Mouse (Mus musculus): ENCODE measurements around the gene Slc17a1. TPM values are rescaled to one million over a fixed set of nuclear protein-coding genes. Genes with fewer than 3 reads are reported as not detected.

The Slc17a1 gene
- total RNA-seq, 2 experiments from 2014 or later = not detected

DNA sequence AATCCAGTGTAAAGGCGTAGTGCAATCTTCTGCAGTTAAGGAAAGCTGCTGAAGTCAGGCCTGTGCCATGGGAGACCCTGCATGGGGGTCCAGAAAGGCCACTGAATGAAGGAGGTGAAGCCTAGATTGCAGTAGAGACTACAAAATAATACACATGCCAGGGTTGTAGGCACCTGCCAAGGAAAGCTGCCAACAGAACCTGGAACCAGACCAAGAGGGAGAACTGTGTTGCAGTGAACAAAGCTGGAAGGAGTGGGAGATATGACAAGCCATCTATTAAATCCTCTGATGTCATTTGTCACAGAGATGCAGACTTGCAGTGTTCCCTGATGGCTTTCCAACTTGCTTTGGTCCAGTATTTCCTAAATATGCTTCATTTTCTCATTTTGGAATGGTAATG is 71.1 kb downstream of the Slc17a1 start:
- ATAC-seq (replicated peaks; ENCODE audit: low FRiP score, low TSS enrichment, poor library complexity, severe bottlenecking) = no peak

DNA sequence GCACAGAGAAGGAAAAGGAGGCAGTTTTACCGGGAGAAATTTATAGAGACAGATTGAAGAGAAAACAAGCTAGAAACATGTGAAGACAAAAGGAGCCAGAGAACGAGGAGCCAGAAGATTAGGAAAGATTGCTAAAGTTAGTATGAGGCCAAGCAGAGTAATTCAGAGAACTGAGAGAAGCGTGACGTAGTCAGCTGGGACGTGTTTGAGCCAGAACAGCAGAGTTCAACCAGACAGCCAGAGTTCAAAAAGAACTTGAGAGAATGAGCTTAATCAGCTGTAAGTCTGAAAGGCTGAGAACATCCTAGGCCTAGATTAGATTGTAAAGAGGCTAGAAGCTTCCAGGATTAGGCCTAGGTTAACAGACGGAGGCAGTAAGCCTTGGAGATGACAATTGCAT is 72.7 kb downstream of the Slc17a1 start:
- ATAC-seq (replicated peaks; ENCODE audit: low FRiP score, low TSS enrichment, poor library complexity, severe bottlenecking) = no peak

- ATAC-seq (replicated peaks; ENCODE audit: low FRiP score, low TSS enrichment, poor library complexity, severe bottlenecking) = no peak
Observed at GRCm38 (mm10) chr13:23942861-23943260, 75.3 kb downstream of the Slc17a1 start.

Other genes starting within 250 kb of the Slc17a1 start
- gene Hist1h2be, start 246.6 kb upstream of the Slc17a1 start, total RNA-seq (2014; fragmentation: Nextera tagmentation) = 26.9 and 37.8 TPM in 2 replicates
- gene Hist1h2be, start 246.6 kb upstream of the Slc17a1 start, total RNA-seq (2017) = 47.9 and 73.4 TPM in 2 replicates
- gene Hist1h1e, start 245.2 kb upstream of the Slc17a1 start, total RNA-seq (2014; fragmentation: Nextera tagmentation) = 289 and 399 TPM in 2 replicates
- 199 and 265 TPM in 2 replicates for gene Hist1h1e, start 245.2 kb upstream of the Slc17a1 start, total RNA-seq (2017)
- gene Hist1h2ac, start 183.8 kb upstream of the Slc17a1 start, total RNA-seq (2014; fragmentation: Nextera tagmentation) = 3.8 and 6.0 TPM in 2 replicates
- 56.0 and 87.4 TPM in 2 replicates for gene Hist1h2ac, start 183.8 kb upstream of the Slc17a1 start, total RNA-seq (2017)
- 74.9 and 133 TPM in 2 replicates for gene Hist1h2bc, start 183.6 kb upstream of the Slc17a1 start, total RNA-seq (2014; fragmentation: Nextera tagmentation)
- gene Hist1h2bc, start 183.6 kb upstream of the Slc17a1 start, total RNA-seq (2017) = 136 and 209 TPM in 2 replicates
- 1.3 TPM in 1 of 2 replicates, not detected in the other for gene Hist1h1t, start 171.9 kb upstream of the Slc17a1 start, total RNA-seq (2014; fragmentation: Nextera tagmentation)
- 1.3 TPM in 1 of 2 replicates, not detected in the other for gene Hist1h1t, start 171.9 kb upstream of the Slc17a1 start, total RNA-seq (2017)
- 153 and 163 TPM in 2 replicates for gene Hist1h4c, start 169.3 kb upstream of the Slc17a1 start, total RNA-seq (2014; fragmentation: Nextera tagmentation)
- 166 and 397 TPM in 2 replicates for gene Hist1h4c, start 169.3 kb upstream of the Slc17a1 start, total RNA-seq (2017)
- not detected in 2 replicates for gene Hfe, start 156.9 kb upstream of the Slc17a1 start, total RNA-seq (2014; fragmentation: Nextera tagmentation)
- gene Hfe, start 156.9 kb upstream of the Slc17a1 start, total RNA-seq (2017) = 0.27 and 1.9 TPM in 2 replicates
- 152 and 164 TPM in 2 replicates for gene Hist1h1c, start 128.9 kb upstream of the Slc17a1 start, total RNA-seq (2014; fragmentation: Nextera tagmentation)
- gene Hist1h1c, start 128.9 kb upstream of the Slc17a1 start, total RNA-seq (2017) = 474 and 577 TPM in 2 replicates
- gene Hist1h3c, start 122.1 kb upstream of the Slc17a1 start, total RNA-seq (2014; fragmentation: Nextera tagmentation) = 81.7 and 130 TPM in 2 replicates
- gene Hist1h3c, start 122.1 kb upstream of the Slc17a1 start, total RNA-seq (2017) = 369 and 555 TPM in 2 replicates
- gene Hist1h2bb, start 121.0 kb upstream of the Slc17a1 start, total RNA-seq (2014; fragmentation: Nextera tagmentation) = 322 and 625 TPM in 2 replicates
- gene Hist1h2bb, start 121.0 kb upstream of the Slc17a1 start, total RNA-seq (2017) = 4,065 and 6,565 TPM in 2 replicates
- gene Hist1h2ab, start 116.6 kb upstream of the Slc17a1 start, total RNA-seq (2014; fragmentation: Nextera tagmentation) = 69.7 and 80.3 TPM in 2 replicates
- gene Hist1h2ab, start 116.6 kb upstream of the Slc17a1 start, total RNA-seq (2017) = 1,316 and 2,308 TPM in 2 replicates
- gene Hist1h3b, start 115.5 kb upstream of the Slc17a1 start, total RNA-seq (2014; fragmentation: Nextera tagmentation) = 324 and 486 TPM in 2 replicates
- gene Hist1h3b, start 115.5 kb upstream of the Slc17a1 start, total RNA-seq (2017) = 276 and 731 TPM in 2 replicates
- 164 and 186 TPM in 2 replicates for gene Hist1h4b, start 110.7 kb upstream of the Slc17a1 start, total RNA-seq (2014; fragmentation: Nextera tagmentation)
- gene Hist1h4b, start 110.7 kb upstream of the Slc17a1 start, total RNA-seq (2017) = 396 and 733 TPM in 2 replicates
- gene Hist1h4a, start 106.5 kb upstream of the Slc17a1 start, total RNA-seq (2014; fragmentation: Nextera tagmentation) = 58.4 and 68.4 TPM in 2 replicates
- gene Hist1h4a, start 106.5 kb upstream of the Slc17a1 start, total RNA-seq (2017) = 328 and 432 TPM in 2 replicates
- 67.8 and 132 TPM in 2 replicates for gene Hist1h3a, start 105.4 kb upstream of the Slc17a1 start, total RNA-seq (2014; fragmentation: Nextera tagmentation)
- gene Hist1h3a, start 105.4 kb upstream of the Slc17a1 start, total RNA-seq (2017) = 285 and 495 TPM in 2 replicates
- 324 and 695 TPM in 2 replicates for gene Hist1h1a, start 104.1 kb upstream of the Slc17a1 start, total RNA-seq (2014; fragmentation: Nextera tagmentation)
- gene Hist1h1a, start 104.1 kb upstream of the Slc17a1 start, total RNA-seq (2017) = 1,816 and 2,974 TPM in 2 replicates
- not detected in 2 replicates for gene Trim38, start 97.8 kb upstream of the Slc17a1 start, total RNA-seq (2014; fragmentation: Nextera tagmentation)
- not detected in 2 replicates for gene Trim38, start 97.8 kb upstream of the Slc17a1 start, total RNA-seq (2017)
- not detected in 2 replicates for gene Slc17a2, start 60.8 kb upstream of the Slc17a1 start, total RNA-seq (2014; fragmentation: Nextera tagmentation)
- gene Slc17a2, start 60.8 kb upstream of the Slc17a1 start, total RNA-seq (2017) = not detected in 2 replicates
- gene Slc17a3, start 28.3 kb upstream of the Slc17a1 start, total RNA-seq (2014; fragmentation: Nextera tagmentation) = not detected in 2 replicates
- gene Slc17a3, start 28.3 kb upstream of the Slc17a1 start, total RNA-seq (2017) = not detected in 2 replicates
- gene Slc17a4, start 47.3 kb downstream of the Slc17a1 start, total RNA-seq (2014; fragmentation: Nextera tagmentation) = 1.2 TPM in 2 replicates
- 1.0 and 1.3 TPM in 2 replicates for gene Slc17a4, start 47.3 kb downstream of the Slc17a1 start, total RNA-seq (2017)
- gene Hist1h2ba, start 66.4 kb downstream of the Slc17a1 start, total RNA-seq (2014; fragmentation: Nextera tagmentation) = not detected in 2 replicates
- not detected in 2 replicates for gene Hist1h2ba, start 66.4 kb downstream of the Slc17a1 start, total RNA-seq (2017)
- gene Hist1h2aa, start 66.7 kb downstream of the Slc17a1 start, total RNA-seq (2014; fragmentation: Nextera tagmentation) = not detected in 2 replicates
- not detected in 2 replicates for gene Hist1h2aa, start 66.7 kb downstream of the Slc17a1 start, total RNA-seq (2017)
- gene Scgn, start 123.5 kb downstream of the Slc17a1 start, total RNA-seq (2014; fragmentation: Nextera tagmentation) = not detected in 2 replicates
- not detected in 2 replicates for gene Scgn, start 123.5 kb downstream of the Slc17a1 start, total RNA-seq (2017)